Mouse (Mus musculus) liver, embryonic 12.5 days (tissue): ENCODE results near the gene Thap11. TPM values are rescaled to one million over a fixed set of nuclear protein-coding genes. Genes with fewer than 3 reads are reported as not detected.

Experiments
- ATAC-seq: fragments of 200-750 bp; cut with Nextera tagmentation; 2 replicates; pipeline ENCODE4 v1.8.0; 2017; ENCODE audit warnings: moderate number of reproducible peaks, mild to moderate bottlenecking, moderate library complexity
- H3K27ac ChIP-seq: fragments of 300-500 bp; sonication (generic); 2 replicates; pipeline ENCODE4 v1.5.1; 2016; ENCODE audit warnings: mild to moderate bottlenecking
- H3K27me3 ChIP-seq: fragments of 300-500 bp; sonication (generic); replicated peaks from 2 replicates; pipeline ENCODE4 v1.6.1; 2016; ENCODE audit warnings: mild to moderate bottlenecking, moderate library complexity
- H3K36me3 ChIP-seq: fragments of 300-500 bp; sonication (generic); 2 replicates; pipeline ENCODE4 v1.6.1; 2016; ENCODE audit warnings: mild to moderate bottlenecking, moderate library complexity
- H3K4me1 ChIP-seq: fragments of 300-500 bp; sonication (generic); 2 replicates; pipeline ENCODE4 v1.6.1; 2016
- H3K4me2 ChIP-seq: fragments of 300-500 bp; sonication (generic); 2 replicates; pipeline ENCODE4 v1.6.1; 2016; ENCODE audit warnings: mild to moderate bottlenecking, moderate library complexity
- H3K4me3 ChIP-seq: fragments of 300-500 bp; sonication (generic); 2 replicates; pipeline ENCODE4 v1.5.1; 2016; ENCODE audit warnings: mild to moderate bottlenecking, moderate library complexity
- H3K9ac ChIP-seq: fragments of 300-500 bp; sonication (generic); 2 replicates; pipeline ENCODE4 v1.6.1; 2016; ENCODE audit warnings: mild to moderate bottlenecking, moderate library complexity
- H3K9me3 ChIP-seq: fragments of 300-500 bp; sonication (generic); replicated peaks from 2 replicates; pipeline ENCODE4 v1.6.1; 2016; ENCODE audit warnings: mild to moderate bottlenecking, moderate library complexity
- WGBS: fragments of 180-500 bp; shearing (Covaris S2); methylation state at CpG from one replicate; pipeline ENCODE4 v1.1.7; 2016; ENCODE audit not compliant: insufficient replicate concordance; 5-methylcytosine and 5-hydroxymethylcytosine counted together
- polyA plus RNA-seq: library from polyadenylated mRNA; unstranded; fragments of >200 nt; fragmentation: Nextera tagmentation; extraction: Ambion mirVana; gene quantifications from 2 replicates; pipeline ENCODE4 v1.2.1, GENCODE M21; 2016

Thap11 gene
- polyA plus RNA-seq, 1 experiment from 2014 or later, result 53.2 TPM

DNA sequence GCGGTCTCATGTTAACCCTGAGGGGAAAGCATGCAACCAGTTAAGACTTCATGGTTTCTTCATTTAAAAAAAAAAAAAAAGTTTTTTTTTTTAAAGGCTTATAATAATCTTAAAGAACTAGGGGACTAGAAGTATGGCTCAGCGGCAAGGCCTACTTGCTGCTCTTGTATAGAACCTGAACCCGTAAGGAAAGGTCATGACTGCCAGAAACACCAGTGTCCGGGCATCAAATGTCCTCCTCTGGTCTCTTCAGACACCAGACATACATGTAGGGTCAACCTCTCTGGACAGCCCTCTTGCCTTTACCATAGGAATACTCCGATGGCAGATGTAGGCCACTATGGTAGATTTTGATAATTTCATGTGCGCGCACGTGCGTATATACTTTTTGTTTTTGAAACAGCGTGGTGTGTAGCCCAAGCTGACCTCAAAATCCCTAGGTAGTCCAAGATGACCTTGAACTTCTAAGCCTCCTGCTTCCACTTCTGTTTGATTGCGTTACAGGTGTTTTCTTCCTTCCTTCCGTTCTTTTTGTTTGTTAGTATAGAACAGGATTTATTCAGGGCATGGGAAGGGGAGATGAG is 2.7 kb upstream of the Thap11 start:
- Histone ChIP-seq H3K4me3 (peak overlapping the region; percentile 72), H3K9me3 (no peaks in the 10 kb centered on the region), H3K27ac (peak overlapping the region; percentile 90; the same call in 1 of the 2 replicates), H3K36me3 (peaks cover 27% of the 10 kb centered on the region), H3K4me2 (peak overlapping the region; percentile 77), H3K9ac (peak overlapping the region; percentile 85), H3K27me3 (no peaks in the 10 kb centered on the region), H3K4me1 (peaks cover 46% of the 10 kb centered on the region)
- 73% methylated on average over 12 of the region's 12 CpGs for WGBS
- ATAC-seq, result no peak

DNA sequence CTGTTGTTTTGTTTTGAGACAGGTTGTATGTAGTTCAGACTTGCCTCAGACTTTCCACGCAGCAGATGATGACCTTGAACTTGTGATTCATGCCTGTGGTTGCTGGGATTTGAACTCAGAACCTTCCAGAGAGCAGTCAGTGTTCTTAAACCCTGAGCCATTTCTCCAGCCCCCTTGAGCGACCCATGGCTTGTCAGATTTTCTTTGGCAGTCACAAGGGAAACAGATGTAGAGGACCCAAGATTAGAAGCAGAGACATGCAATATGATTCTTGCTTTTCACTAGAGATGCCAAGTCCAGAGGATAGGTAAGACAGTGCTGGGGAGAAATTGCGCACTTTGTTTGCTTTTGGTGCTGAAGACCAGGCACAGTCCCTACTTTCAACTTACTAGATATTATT is 1.8 kb upstream of the Thap11 start, which contains the start of gene Cenpt:
Cenpt (minus strand) TSS at position 101 of the 400 bp plus-strand sequence.
- peak within 1 kb of the TSS; percentile 90; the same call in 1 of the 2 replicates for H3K27ac ChIP-seq
- H3K9me3 ChIP-seq, result no peaks in the 10 kb centered on the region
- H3K4me2 ChIP-seq, result peak within 1 kb of the TSS; percentile 77
- H3K4me1 ChIP-seq, result peaks cover 53% of the 10 kb centered on the region
- 76% methylated on average over 3 of the region's 3 CpGs for WGBS
- peaks cover 21% of the 10 kb centered on the region for H3K36me3 ChIP-seq
- no peak for ATAC-seq
- peak within 1 kb of the TSS; percentile 85; the same call in 1 of the 2 replicates for H3K9ac ChIP-seq
- no peaks in the 10 kb centered on the region for H3K27me3 ChIP-seq
- H3K4me3 ChIP-seq, result peak within 1 kb of the TSS; percentile 72

DNA sequence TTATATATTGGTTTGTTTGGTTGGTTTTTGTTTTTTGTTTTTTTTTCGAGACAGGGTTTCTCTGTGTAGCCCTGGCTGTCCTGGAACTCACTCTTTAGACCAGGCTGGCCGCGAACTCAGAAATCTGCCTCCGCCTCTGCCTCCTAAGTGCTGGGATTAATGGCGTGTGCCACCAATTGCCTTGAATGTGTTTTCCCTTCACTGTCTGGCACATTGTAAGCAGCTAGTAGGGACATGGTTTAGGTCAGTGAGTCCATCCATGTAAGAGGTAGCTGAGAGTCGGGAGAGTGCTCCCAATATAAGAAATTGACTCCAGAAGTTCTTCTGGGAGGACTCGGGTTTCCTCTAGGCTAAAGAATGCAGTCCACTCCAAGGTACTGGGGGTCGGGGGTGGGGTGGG is 629 bp upstream of the Thap11 start:
- Histone ChIP-seq H3K27ac (peak overlapping the region; percentile 91), H3K9me3 (no peaks in the 10 kb centered on the region), H3K4me1 (peaks cover 64% of the 10 kb centered on the region), H3K4me2 (peak overlapping the region; percentile 98), H3K36me3 (peaks cover 18% of the 10 kb centered on the region), H3K27me3 (no peaks in the 10 kb centered on the region), H3K4me3 (peak overlapping the region; percentile 87), H3K9ac (peak overlapping the region; percentile 83)
- 26% methylated on average over 8 of the region's 8 CpGs for WGBS
- ATAC-seq, result peak; percentile 0; the same call in 1 of the 2 replicates

DNA sequence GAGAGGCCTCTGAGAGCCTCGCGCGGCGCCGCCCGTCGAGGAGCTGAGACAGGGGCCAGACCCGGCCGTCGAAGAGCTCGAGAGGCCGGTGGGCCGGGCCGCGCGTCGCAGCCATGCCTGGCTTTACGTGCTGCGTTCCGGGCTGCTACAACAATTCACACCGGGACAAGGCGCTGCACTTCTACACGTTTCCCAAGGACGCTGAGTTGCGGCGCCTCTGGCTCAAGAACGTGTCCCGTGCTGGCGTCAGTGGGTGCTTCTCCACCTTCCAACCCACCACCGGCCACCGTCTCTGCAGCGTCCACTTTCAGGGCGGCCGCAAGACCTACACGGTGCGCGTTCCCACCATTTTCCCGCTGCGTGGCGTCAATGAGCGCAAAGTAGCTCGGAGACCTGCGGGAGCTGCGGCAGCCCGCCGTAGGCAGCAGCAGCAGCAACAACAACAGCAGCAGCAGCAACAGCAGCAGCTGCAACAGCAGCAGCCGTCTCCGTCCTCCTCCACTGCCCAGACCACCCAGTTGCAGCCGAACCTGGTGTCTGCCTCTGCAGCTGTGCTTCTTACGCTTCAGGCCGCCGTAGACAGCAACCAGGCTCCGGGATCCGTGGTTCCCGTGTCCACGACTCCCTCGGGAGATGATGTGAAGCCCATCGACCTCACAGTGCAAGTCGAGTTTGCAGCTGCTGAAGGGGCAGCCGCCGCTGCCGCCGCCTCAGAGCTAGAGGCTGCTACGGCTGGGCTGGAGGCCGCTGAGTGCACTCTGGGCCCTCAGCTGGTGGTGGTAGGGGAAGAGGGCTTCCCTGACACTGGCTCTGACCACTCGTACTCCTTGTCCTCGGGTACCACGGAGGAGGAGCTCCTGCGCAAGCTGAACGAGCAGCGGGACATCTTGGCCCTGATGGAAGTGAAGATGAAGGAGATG is 576 bp downstream of the Thap11 start:
- peaks cover 64% of the 10 kb centered on the region for H3K4me1 ChIP-seq
- ATAC-seq, result peak; percentile 29
- peaks cover 11% of the 10 kb centered on the region for H3K36me3 ChIP-seq
- H3K4me2 ChIP-seq, result peak overlapping the region; percentile 98
- H3K27ac ChIP-seq, result peak overlapping the region; percentile 91
- H3K4me3 ChIP-seq, result peak overlapping the region; percentile 87
- under 1% methylated on average over 71 of the region's 71 CpGs for WGBS
- no peaks in the 10 kb centered on the region for H3K9me3 ChIP-seq
- peak overlapping the region; percentile 83 for H3K9ac ChIP-seq
- no peaks in the 10 kb centered on the region for H3K27me3 ChIP-seq

DNA sequence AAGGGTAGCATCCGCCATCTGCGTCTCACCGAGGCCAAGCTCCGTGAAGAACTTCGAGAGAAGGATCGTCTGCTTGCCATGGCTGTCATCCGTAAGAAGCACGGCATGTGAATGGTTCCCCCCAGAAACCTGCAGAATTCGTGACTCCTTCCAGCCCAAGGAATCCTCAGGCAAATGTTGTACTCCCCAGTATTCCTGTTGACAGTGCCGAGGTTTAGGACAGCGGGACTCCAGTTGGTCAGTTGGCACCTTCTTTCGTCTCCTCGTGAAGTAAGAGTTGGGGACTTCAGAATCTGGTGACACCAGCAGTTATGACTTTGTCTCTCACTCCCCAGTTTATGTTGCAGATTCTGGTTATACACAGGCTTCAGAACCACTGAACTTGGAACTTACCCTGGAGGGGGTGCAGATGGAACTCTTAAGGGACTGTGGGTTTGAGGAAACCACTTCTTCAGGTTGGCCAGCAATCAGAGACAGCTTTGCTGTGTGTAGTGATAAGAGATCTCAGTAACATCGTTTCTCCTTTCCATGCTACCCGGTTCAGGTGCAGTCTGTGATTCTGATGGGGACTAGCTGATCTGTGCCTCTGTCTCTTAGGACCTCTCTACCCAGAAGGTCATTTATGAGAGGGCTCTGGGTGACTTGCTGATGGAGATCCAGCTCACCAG is 1.4 kb downstream of the Thap11 start:
- 10% methylated on average over 15 of the region's 15 CpGs for WGBS
- no peaks in the 10 kb centered on the region for H3K27me3 ChIP-seq

DNA sequence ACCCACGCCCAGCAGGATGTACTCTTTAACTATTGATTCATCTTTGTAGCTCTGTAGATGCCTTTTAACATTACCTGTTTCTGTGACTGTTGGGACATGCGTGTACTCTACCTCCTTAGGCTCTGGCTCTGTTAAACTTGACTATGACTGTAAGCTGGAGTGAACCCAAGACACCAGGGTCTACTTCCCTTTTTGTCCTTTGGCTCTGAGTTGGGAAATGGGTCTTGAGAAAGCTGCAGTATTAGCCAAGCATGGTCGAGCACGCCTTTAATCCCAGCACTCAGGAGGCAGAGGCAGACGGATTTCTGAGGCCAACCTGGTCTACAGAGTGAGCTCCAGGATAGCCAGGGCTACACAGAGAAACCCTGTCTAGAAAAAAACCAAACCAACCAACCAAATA is 3.6 kb downstream of the Thap11 start:
- Histone ChIP-seq H3K9ac (peak overlapping the region; percentile 40; the same call in 1 of the 2 replicates), H3K36me3 (peaks cover 22% of the 10 kb centered on the region), H3K27me3 (no peaks in the 10 kb centered on the region), H3K27ac (peak overlapping the region; percentile 95), H3K4me3 (no peak overlapping the region), H3K9me3 (no peaks in the 10 kb centered on the region), H3K4me1 (peaks cover 76% of the 10 kb centered on the region), H3K4me2 (peak overlapping the region; percentile 98)
- 63% methylated on average over 5 of the region's 5 CpGs for WGBS
- no peak for ATAC-seq

More for the DNA sequence above, 1.4 kb downstream of the Thap11 start:
- Histone ChIP-seq H3K36me3 (peaks cover 11% of the 10 kb centered on the region), H3K4me3 (peak overlapping the region; percentile 87), H3K4me1 (peaks cover 62% of the 10 kb centered on the region), H3K27ac (peak overlapping the region; percentile 91), H3K9me3 (no peaks in the 10 kb centered on the region), H3K9ac (peak overlapping the region; percentile 83), H3K4me2 (peak overlapping the region; percentile 98)
- ATAC-seq, result no peak

DNA sequence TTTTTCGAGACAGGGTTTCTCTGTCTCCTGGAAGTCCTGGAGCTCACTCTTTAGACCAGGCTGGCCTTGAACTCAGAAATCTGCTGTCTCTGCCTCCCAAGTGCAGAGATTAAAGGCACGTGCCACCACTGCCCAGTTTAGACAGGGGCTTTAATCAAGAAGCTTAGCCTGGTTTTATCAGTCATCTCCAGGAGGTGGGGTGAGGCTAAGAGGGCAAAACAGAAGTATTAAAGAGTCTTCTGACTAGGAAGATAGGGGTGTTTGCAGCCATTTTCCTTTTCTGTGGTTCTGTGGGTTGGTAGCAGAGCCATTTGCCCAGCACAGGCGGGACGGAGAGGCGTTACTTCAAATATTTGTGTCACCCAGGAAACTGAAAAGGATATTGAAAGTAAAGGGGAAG is 4.4 kb downstream of the Thap11 start:
- H3K4me1 ChIP-seq, result peaks cover 83% of the 10 kb centered on the region
- 17% methylated on average over 5 of the region's 5 CpGs for WGBS
- peaks cover 30% of the 10 kb centered on the region for H3K36me3 ChIP-seq
- peak overlapping the region; percentile 97 for H3K4me3 ChIP-seq
- H3K27me3 ChIP-seq, result no peaks in the 10 kb centered on the region
- H3K9ac ChIP-seq, result peak overlapping the region; percentile 96
- H3K27ac ChIP-seq, result peak overlapping the region; percentile 95
- ATAC-seq, result no peak
- peak overlapping the region; percentile 98 for H3K4me2 ChIP-seq
- H3K9me3 ChIP-seq, result no peaks in the 10 kb centered on the region

DNA sequence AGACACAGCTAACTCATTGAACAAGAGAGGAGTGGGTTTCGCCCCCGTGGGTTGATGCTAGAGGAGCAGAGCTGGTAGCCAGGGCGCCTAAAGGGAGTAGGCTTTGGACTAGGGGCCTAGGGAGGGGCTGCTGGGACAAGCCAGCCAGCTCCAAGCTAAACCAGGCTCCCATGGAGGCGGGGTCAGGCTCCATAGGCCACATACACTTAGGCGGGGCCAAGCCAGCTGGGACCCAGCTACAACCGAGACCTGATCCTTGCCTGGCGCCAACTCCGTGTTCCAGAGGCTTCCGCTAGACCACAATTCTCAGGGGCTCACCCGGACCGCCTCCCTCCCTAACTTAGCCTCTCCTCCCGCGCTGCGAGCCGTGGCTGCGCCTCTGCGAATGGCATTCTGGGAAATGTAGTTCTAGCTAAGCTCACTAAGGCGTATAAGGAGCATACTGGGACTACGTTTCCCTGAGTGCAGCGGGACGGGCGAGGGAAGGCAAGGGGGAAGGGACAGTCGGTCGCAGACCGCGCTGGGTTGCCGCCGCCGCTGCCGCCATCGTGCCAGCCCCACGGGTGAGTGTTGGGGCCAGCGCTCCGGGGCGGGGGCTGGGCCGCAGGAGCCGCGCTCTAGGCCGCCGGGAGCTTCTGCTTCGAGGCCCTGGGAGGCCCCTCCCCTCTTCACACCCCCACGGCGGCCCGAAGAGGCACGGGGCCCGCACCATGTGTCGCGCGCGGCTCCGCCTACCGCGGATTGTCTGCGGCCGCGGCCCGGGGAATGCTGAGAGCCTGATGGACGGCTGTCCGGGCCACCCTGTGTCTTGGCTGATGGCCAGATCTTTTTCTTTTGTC is 5.4 kb downstream of the Thap11 start, which contains the start of gene Nutf2:
Nutf2 (plus strand) TSS at position 438 of the 839 bp plus-strand sequence.
- H3K9ac ChIP-seq, result peak within 1 kb of the TSS; percentile 96
- ATAC-seq, result peak; percentile 96
- H3K9me3 ChIP-seq, result no peaks in the 10 kb centered on the region
- peak within 1 kb of the TSS; percentile 97 for H3K4me3 ChIP-seq
- H3K36me3 ChIP-seq, result peaks cover 39% of the 10 kb centered on the region
- 2% methylated on average over 59 of the region's 59 CpGs for WGBS
- H3K4me2 ChIP-seq, result peak within 1 kb of the TSS; percentile 98
- peaks cover 88% of the 10 kb centered on the region for H3K4me1 ChIP-seq
- H3K27me3 ChIP-seq, result no peaks in the 10 kb centered on the region
- H3K27ac ChIP-seq, result peak within 1 kb of the TSS; percentile 95

DNA sequence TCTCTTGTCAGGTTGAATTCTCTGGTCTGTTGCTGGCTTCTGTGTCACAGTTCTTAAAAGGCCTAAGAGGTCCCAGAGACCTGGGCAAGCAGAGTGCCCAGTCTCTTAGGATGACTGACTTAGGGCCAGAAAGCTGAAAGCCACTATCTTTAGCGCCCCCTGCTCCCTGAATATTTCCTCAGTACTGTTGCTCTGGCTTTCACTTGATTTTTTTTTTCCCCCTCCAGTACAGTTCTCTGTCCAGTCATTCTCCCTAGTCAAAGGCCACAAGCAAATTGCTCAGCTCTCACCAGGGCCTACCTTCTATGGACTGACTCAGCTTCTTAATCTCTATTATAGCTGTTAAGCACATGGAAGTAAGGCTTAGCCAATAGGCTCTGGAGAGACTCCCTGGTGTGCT is 7.0 kb downstream of the Thap11 start:
- H3K4me3 ChIP-seq, result peak overlapping the region; percentile 97
- 0% methylated on average over 1 of the region's 1 CpGs for WGBS
- peak overlapping the region; percentile 98 for H3K4me2 ChIP-seq
- H3K9ac ChIP-seq, result peak overlapping the region; percentile 96
- peak overlapping the region; percentile 95 for H3K27ac ChIP-seq
- no peaks in the 10 kb centered on the region for H3K9me3 ChIP-seq
- peaks cover 88% of the 10 kb centered on the region for H3K4me1 ChIP-seq
- no peaks in the 10 kb centered on the region for H3K27me3 ChIP-seq
- H3K36me3 ChIP-seq, result peaks cover 55% of the 10 kb centered on the region
- no peak for ATAC-seq

DNA sequence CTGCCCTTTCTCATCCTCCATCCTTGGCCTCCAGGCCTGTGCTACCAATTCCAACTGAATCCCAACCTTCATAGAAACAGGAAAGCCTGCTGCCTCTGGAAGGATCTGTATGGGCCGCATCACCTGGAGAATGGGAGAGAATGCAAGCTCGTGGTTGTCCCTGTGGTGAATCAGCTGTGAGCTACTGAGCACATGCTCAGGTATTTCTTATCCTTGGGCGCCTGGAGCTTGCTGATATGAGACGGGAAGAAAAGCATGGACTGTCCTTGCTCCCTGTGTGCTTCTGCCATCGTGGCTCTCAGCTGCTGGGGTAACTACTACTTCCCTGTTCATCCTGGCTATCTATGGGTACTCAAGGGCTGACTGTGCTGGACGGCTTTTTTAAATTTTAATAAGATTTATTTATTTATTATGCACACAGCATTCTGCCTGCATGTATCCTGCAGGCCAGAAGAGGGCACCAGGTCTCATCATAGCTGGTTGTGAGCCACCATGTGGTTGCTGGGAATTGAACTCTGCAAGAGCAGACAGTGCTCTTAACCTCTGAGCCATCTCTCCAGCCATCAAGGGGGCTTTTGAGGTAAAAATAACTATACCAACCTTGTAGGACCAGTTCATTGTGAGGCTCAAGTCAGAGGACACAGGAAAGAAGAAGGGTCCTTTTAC is 11.6 kb downstream of the Thap11 start:
- Histone ChIP-seq H3K9ac (peak overlapping the region; percentile 7; the same call in 1 of the 2 replicates), H3K4me3 (no peak overlapping the region), H3K36me3 (peaks cover 87% of the 10 kb centered on the region), H3K27ac (peak overlapping the region; percentile 59), H3K9me3 (no peaks in the 10 kb centered on the region), H3K4me2 (no peak overlapping the region), H3K4me1 (peaks cover 76% of the 10 kb centered on the region), H3K27me3 (no peaks in the 10 kb centered on the region)
- WGBS, result 39% methylated on average over 6 of the region's 6 CpGs
- ATAC-seq, result peak; percentile 47; the same call in 1 of the 2 replicates
